Mouse (Mus musculus) G1E (cell line): ENCODE results near the gene Cldn6. TPM values are rescaled to one million over a fixed set of nuclear protein-coding genes. Genes with fewer than 3 reads are reported as not detected.

Experiments
- ATAC-seq: 2 replicates; pipeline ENCODE4 v1.8.0; 2016; ENCODE audit warnings: mild to moderate bottlenecking; ENCODE audit not compliant: insufficient number of reproducible peaks, poor library complexity, low FRiP score, severe bottlenecking; ENCODE audit errors: extremely low read depth
- DNase-seq: peaks from one replicate; pipeline ENCODE4 v3.0.0; 2012; ENCODE audit warnings: low spot score
- H3K27me3 ChIP-seq: 2 replicates; pipeline ENCODE4 v1.6.1; 2012; ENCODE audit warnings: mild to moderate bottlenecking, low read length, inconsistent platforms; ENCODE audit not compliant: insufficient read depth
- H3K36me3 ChIP-seq: replicated peaks from 2 replicates; pipeline ENCODE3; 2012; ENCODE audit warnings: mild to moderate bottlenecking, inconsistent platforms
- H3K4me1 ChIP-seq: 2 replicates; pipeline ENCODE4 v1.6.1; 2012; ENCODE audit warnings: low read depth, low read length, inconsistent platforms, mixed read lengths; ENCODE audit not compliant: insufficient read depth
- H3K4me3 ChIP-seq: 2 replicates; pipeline ENCODE4 v1.5.1; 2012; ENCODE audit warnings: low read depth, mild to moderate bottlenecking, inconsistent platforms, low read length, moderate library complexity, mixed read lengths
- H3K9me3 ChIP-seq: replicated peaks from 2 replicates; pipeline ENCODE4 v1.6.1; 2012; ENCODE audit warnings: inconsistent platforms
- CTCF ChIP-seq: IDR thresholded peaks from 2 replicates; pipeline ENCODE4 v1.5.1; 2012; ENCODE audit warnings: low read depth, low read length, inconsistent platforms, mixed read lengths
- GATA1 ChIP-seq: IDR thresholded peaks from 2 replicates; pipeline ENCODE4 v1.6.1; 2012; ENCODE audit warnings: borderline replicate concordance, low read length, inconsistent platforms, mixed read lengths
- GATA2 ChIP-seq: IDR thresholded peaks from 2 replicates; pipeline ENCODE4 v1.6.1; 2012; ENCODE audit warnings: low read depth, low read length, inconsistent platforms, borderline replicate concordance
- POLR2AphosphoS5 ChIP-seq: IDR thresholded peaks from 2 replicates; pipeline ENCODE4 v1.6.1; 2012; ENCODE audit warnings: low read depth, low read length, inconsistent platforms; ENCODE audit not compliant: insufficient replicate concordance
- TAL1 ChIP-seq: conservative IDR thresholded peaks from 2 replicates; pipeline ENCODE4 v1.6.1; 2012; ENCODE audit warnings: low read depth, low read length, inconsistent platforms, mixed read lengths
- polyA plus RNA-seq: library from polyadenylated mRNA; stranded (reverse); fragments of >175 nt; gene quantifications from 2 replicates; pipeline ENCODE4 v1.2.3, GENCODE M21; 2012
- total RNA-seq, 2 experiments: library from RNA; stranded (forward) in 1 of 2; stranded (reverse) in 1 of 2; fragments of 200-1000 nt in 1 of 2; fragments of >200 nt in 1 of 2; fragmentation: Nextera tagmentation in 1 of 2; gene quantifications; 2 replicates each; pipeline ENCODE4 v1.2.3; 2014 to 2017

The Cldn6 gene
- total and polyA plus RNA-seq, 3 experiments = not detected

DNA sequence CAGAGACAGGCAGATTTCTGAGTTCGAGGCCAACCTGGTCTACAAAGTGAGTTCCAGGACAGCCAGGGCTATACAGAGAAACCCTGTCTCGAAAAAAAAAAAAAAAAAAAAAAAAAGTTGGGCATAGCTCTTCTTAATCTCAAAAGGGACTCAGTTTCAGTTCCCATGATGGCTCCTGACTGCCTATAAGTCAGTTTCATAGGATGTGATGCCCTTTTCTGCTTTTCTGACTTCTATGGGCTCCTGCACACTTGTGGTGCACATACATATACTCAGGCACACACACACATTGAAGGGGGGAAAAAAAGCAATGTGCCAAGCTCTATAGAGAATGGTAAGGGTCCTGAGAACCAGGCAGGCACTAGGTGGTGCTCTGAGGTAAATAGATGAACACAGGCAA lies 25.7 kb upstream of the Cldn6 start:
- TF ChIP-seq GATA2 = no peak
- no peak for TF ChIP-seq TAL1
- no peak for TF ChIP-seq GATA1
- TF ChIP-seq POLR2AphosphoS5 = no peak
- TF ChIP-seq CTCF = no peak
- Histone ChIP-seq H3K4me1 (no peaks in the 10 kb centered on the region), H3K4me3 (no peak overlapping the region), H3K36me3 (no peaks in the 10 kb centered on the region), H3K9me3 (no peaks in the 10 kb centered on the region), H3K27me3 (peaks cover 29% of the 10 kb centered on the region)
- DNase-seq = no peak
- no peak for ATAC-seq

- DNase-seq = no peak
- no peaks in the 10 kb centered on the region for H3K9me3 ChIP-seq
- ATAC-seq = no peak
- no peak overlapping the region for H3K4me3 ChIP-seq
- no peaks in the 10 kb centered on the region for H3K4me1 ChIP-seq
- peaks cover 29% of the 10 kb centered on the region for H3K27me3 ChIP-seq
- TF ChIP-seq POLR2AphosphoS5 = no peak
- no peak for TF ChIP-seq GATA1
- TF ChIP-seq GATA2 = no peak
- TF ChIP-seq CTCF = no peak
- no peak for TF ChIP-seq TAL1
- H3K36me3 ChIP-seq = no peaks in the 10 kb centered on the region
These were observed 25.0 kb upstream of the Cldn6 start for GRCm38 (mm10) chr17:23654001-23654400.

GRCm38 (mm10) chr17:23654410-23654809 lies 24.6 kb upstream of the Cldn6 start:
- TF ChIP-seq GATA1 (no peak), GATA2 (no peak)
- Histone ChIP-seq H3K36me3 (no peaks in the 10 kb centered on the region), H3K4me3 (no peak overlapping the region), H3K4me1 (no peaks in the 10 kb centered on the region), H3K9me3 (no peaks in the 10 kb centered on the region), H3K27me3 (peaks cover 33% of the 10 kb centered on the region)
- ATAC-seq = no peak
- DNase-seq = no peak

- no peaks in the 10 kb centered on the region for H3K36me3 ChIP-seq
- DNase-seq (no peak), ATAC-seq (no peak)
- H3K27me3 ChIP-seq = peaks cover 54% of the 10 kb centered on the region
- H3K4me1 ChIP-seq = peaks cover 6% of the 10 kb centered on the region
- H3K9me3 ChIP-seq = no peaks in the 10 kb centered on the region
- TF ChIP-seq GATA1 = no peak
- TF ChIP-seq TAL1 = no peak
- TF ChIP-seq CTCF = no peak
- TF ChIP-seq GATA2 = no peak
- no peak for TF ChIP-seq POLR2AphosphoS5
- no peak overlapping the region for H3K4me3 ChIP-seq
These were observed 20.6 kb upstream of the Cldn6 start for GRCm38 (mm10) chr17:23658450-23658849.

DNA sequence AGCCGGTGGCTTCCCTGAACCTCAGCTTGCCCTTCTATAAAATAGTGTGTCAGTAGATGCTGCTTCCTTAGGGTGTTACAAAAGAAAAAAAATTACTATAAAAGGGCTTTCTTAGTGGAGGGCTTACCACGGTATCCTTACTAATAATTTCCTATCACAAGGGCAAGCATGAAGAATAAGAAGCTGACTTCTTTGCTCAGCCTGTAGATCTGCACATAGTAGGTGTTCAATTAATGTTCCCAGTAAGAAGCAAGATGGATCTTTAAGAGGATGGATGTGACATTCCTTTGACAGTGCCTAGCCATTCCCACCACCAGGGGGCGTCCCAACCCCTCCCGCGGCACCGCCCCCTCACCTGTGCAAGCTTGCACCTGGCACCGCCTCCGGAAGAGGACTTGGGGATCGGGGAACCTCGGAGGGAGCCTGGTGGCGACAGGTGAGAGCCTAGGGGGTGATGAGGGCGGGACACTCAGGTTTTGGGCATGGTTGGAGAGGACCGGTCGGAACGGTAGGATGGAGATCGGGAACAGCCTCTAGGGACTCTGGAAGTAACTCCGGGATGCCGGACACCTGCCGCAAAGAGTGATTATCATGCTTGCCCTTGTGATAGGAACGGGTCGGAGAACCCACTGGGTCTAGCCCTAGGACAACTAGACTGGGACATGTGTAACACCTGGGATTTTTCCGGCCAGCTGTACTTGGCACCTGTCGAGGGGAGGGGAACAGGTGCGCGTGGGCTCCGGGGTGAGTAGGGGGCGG lies 18.8 kb upstream of the Cldn6 start, which contains the start of gene Bicdl2:
TSS of gene Bicdl2 (plus strand) at position 390 of the 759 bp plus-strand sequence.
- DNase-seq (no peak), ATAC-seq (no peak; the same call in 1 of the 2 replicates)
- Histone ChIP-seq H3K36me3 (peaks cover 1% of the 10 kb centered on the region), H3K27me3 (peaks cover 49% of the 10 kb centered on the region), H3K9me3 (no peaks in the 10 kb centered on the region), H3K4me1 (peaks cover 16% of the 10 kb centered on the region), H3K4me3 (no peak within 1 kb of the TSS)
- TF ChIP-seq TAL1 = no peak
- TF ChIP-seq CTCF = peak; percentile 54; the same call in 1 of the 2 replicates

DNA sequence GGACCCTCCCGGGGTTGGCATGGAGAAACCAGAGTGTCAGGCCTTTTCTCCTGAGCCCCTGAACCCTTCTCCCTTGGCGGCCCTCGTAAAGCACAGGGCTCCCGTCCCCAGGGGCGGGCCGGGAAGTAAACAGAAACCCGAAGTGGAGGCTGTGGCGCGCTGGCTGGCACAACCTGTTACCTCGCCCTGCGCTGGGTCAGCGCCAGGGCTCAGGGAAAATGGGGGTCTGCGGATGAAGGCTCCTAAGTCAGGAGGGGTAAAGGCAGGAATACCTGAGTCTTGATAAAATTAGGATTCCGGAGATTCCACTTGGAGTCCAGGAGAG lies 18.2 kb upstream of the Cldn6 start:
- no peak for DNase-seq
- Histone ChIP-seq H3K36me3 (peaks cover 7% of the 10 kb centered on the region), H3K4me3 (no peak overlapping the region), H3K27me3 (peaks cover 46% of the 10 kb centered on the region), H3K9me3 (no peaks in the 10 kb centered on the region), H3K4me1 (peaks cover 17% of the 10 kb centered on the region)
- TF ChIP-seq GATA1 = no peak
- TF ChIP-seq POLR2AphosphoS5 = no peak
- TF ChIP-seq TAL1 = no peak
- no peak for TF ChIP-seq CTCF
- TF ChIP-seq GATA2 = no peak
- ATAC-seq = no peak

DNA sequence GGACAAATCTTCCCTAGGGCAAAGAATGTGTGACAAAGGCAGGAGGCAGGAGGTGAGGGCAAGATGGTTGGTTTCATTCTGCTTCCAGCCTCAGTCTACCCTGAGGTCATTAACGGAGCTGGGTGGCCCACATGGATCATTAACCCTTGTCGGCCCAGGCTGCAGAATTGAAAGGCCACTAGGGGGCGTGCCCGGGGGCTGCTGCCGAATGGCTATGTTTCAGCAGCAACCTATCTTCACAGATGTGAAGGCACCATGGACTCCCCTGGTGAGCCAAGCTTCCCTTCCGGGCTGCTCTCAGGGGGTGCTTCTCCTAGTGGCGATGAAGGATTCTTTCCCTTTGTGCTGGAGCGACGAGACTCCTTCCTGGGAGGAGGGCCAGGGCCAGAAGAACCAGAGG lies 17.5 kb upstream of the Cldn6 start:
- Histone ChIP-seq H3K36me3 (peaks cover 14% of the 10 kb centered on the region), H3K27me3 (peaks cover 40% of the 10 kb centered on the region), H3K9me3 (no peaks in the 10 kb centered on the region), H3K4me3 (no peak overlapping the region), H3K4me1 (peaks cover 18% of the 10 kb centered on the region)
- no peak for DNase-seq
- TF ChIP-seq TAL1 (no peak), CTCF (peak; percentile 61), POLR2AphosphoS5 (no peak)
- ATAC-seq = no peak
